Mouse (Mus musculus) gastrocnemius, postnatal 10 days (tissue): ENCODE results near the gene Dok4. TPM values are rescaled to one million over a fixed set of nuclear protein-coding genes. Genes with fewer than 3 reads are reported as not detected.
"Not testable (repeated sequence)": the region's sequence is repeated elsewhere in the genome, so short reads cannot be mapped to it uniquely, and the experiment has no call there.

ENCODE experiments used
- DNase-seq: peaks from one replicate; pipeline ENCODE4 v3.0.0; 2021; ENCODE audit warnings: mixed read lengths
- total RNA-seq, 2 experiments: library from RNA; stranded (reverse); gene quantifications; 2 replicates each; pipeline ENCODE4 v1.2.3; 2021

Gene Dok4
- total RNA-seq, 2 experiments from 2014 or later = 11.4 TPM

DNA sequence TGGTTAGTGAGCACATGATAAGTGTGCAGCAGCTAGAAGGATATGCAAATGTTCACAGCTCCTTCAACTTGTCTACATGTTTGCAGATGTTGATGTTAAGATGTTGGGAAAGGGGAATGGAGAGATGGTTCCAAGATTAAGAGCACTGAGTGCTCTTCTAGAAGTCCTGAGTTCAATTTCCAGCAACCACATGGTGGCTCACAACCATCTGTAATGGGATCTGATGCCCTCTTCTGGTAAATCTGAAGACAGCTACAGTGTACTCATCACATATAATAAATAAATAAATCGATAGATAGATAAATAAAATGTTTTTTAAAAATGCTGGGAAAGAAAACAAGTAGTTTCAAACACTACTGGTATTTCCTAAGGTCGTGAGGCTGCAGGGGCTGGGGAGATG lies 34.9 kb downstream of the Dok4 start:
- DNase-seq = no peak

- DNase-seq = peak; percentile 80
Measured at GRCm38 (mm10) chr8:94838600-94838999, 37.5 kb downstream of the Dok4 start.

DNA sequence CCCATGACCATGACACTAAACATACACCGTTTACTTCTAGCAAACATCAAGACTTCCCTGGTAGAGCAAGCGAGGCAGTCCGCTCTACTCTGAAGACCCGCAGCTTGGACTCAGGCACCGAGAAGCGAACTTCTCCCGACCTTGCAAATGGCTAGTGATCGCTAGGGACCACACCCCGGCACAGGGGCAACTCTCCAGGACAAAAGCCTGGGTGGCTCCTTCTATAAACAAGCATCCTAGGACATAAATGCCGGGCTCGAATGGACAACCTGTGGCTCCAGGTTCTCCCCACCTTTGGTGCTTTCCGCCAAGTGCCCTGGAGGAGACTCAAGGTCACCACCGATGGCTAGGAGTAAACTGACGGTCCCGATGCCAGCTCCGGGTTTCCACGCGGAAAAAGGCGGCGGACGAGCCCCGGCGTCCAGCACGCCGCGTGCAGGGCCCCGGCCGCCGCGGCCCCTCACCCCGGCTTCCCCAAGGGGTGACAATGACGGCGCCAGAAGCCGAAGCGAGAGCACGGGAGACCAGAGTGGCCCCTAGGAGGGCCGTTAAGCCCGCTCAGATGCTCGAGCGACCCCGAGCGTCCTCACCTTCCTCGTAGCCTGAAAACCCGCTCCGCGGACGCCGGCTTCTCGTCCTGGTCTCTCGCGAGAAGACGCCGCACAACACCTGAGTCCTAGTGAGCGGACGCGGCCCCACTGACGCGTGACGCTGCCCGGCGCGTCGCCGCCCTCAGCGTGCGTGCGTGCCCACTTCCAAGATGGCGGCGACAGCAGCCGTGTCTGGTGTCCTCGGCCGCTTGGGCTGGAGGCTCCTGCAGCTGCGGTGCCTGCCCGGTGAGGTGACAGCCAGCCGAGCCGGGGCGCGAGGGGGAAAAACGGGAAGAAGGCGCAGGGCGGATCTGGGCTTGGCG lies 38.2 kb downstream of the Dok4 start, which contains the start of the genes Coq9 and Ciapin1:
TSS of gene Coq9 (plus strand) at position 660 of the 913 bp plus-strand sequence.
TSS of gene Ciapin1 (minus strand) at position 697 of the 913 bp plus-strand sequence.
- peak; percentile 93 for DNase-seq

DNA sequence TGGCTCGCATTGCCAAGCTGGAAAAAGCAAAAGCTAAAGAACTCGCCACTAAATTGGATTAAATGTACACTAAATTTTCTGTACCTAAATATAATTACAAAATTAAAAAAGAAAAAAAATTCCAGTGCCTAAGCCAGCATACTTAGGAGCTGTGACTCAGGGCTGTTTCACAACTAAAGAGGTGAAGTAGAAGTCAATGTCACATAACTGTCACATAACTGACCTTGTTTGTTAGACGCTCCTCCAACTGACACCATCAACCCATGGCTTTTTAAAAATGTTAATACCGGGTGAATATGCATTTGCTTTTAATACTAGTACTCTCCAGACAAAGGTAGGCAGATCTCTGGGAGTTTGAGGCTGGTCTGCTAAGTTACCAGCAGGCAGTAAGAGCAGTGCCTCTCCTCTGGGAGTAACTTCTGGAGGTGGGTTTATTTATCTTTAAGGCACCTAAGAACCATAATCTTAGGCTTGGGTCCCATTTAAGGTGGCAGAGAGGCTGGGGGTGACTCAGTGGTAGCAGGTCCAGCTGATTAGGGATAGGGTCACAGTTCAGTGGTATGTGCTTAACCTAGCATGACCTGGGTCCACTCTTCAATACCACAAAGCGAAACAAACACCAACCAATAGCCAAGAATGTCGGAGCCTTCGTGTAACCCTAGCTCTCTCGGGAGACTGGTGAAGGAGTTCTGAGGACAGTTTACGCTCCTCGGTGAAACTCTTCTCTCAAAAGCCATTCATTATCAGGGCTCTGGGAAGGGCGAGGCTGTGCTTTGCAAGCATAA lies 39.5 kb downstream of the Dok4 start:
- DNase-seq = no peak

GRCm38 (mm10) chr8:94835751-94836150 lies 40.4 kb downstream of the Dok4 start:
- not testable (repeated sequence) for DNase-seq

DNA sequence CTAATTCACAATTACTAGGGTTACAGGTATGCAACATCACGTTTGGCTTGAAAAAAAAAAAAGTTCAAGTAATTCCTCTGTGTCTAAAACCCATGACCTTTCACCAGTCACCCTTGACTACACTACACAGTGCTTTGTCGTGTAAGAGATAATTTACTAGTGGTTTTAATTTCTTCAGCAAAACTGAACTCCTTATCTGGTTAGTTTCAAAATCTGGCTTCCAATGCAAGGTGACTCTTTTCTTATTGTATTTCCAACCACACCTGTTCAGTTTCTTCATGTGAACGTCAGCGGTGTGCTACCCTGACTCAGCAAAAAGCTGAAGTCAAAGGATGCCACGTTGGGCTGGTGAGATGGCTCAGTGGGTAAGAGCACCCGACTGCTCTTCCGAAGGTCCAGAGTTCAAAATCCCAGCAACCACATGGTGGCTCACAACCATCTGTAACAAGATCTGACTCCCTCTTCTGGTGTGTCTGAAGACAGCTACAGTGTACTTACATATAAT lies 42.2 kb downstream of the Dok4 start:
- DNase-seq = not testable (repeated sequence)

DNA sequence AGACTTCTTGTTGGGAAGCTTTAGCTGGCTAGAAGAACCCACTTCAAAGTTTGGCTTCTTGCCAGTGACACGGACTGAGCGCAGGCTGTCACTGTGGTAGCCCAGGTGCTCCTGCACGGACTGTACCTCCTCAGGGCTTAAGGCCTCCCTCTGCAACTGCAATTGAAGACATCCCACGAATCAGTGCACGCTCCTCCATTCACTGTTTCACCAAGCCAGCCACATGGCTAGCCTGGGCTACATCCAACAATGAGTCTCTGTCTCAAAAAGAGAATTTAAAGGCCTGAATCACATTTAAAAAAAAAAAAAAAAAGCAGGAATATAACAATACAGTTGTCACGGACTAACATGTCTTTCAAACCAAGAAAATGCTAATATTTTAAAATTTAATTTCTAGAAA lies 47.8 kb downstream of the Dok4 start:
- no peak for DNase-seq

DNA sequence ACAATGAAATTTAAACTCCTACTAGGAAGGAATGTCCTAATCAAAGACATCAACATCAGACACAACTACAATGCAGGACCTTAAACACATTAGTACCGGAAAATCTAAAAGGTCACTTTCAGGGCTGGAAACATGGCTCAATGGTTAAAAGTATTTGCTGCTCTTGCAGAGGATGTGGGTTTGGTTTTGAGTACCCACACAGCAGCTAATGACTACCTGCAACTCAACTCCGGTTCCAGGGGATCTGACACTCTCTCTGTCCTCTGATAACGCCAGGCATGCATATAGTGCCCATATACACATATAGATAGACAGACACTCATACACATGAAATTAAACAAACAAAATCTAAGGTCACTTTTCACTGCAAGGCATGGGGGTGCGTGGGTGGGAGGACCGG lies 49.9 kb downstream of the Dok4 start:
- DNase-seq = no peak

GRCm38 (mm10) chr8:94825170-94825569 lies 51.0 kb downstream of the Dok4 start:
- DNase-seq = no peak

DNA sequence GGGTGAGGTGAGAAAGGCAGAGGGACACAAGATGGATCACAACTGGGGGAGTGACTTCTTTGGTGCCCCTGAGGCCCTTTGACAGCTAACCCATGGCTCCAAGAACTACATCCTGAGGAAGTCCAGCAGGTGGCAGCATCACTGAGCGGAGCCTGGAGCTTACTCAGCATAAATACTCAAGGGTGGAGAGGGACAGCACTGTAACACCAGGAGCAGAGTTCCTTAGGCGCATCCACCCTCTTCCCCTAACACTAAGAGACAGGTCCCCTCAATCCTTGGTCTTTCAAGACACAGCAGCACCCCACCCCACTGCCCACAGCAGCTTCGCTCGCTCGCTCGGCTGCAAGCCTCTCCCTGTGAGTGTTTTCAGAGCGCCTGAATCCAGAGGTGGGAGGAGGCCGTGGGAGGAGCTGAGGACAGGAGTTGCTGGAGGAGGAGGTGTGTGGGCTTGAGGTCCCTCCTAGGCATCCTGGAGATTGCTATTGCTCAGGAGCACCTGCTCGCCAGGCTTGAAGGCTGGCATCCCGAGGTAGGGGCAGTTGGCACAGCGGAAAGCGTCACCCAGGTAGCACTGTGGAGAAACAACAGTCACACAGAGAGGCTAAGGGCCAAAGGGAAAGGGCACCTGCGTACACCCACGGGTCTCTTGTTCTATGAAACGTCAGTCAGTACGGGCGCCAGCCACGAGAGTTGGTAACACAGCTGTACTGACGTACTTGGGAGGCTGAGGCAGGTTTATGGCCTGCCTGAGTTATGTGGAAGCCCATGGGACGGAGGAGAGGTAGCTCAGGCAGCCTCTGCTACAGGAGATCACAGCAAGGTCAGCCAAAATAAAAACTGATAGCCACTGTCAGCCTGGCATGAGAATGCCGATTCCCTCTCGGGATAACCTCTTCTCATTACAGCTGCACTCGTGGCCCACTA lies 53.2 kb downstream of the Dok4 start:
- peak; percentile 56 for DNase-seq

DNA sequence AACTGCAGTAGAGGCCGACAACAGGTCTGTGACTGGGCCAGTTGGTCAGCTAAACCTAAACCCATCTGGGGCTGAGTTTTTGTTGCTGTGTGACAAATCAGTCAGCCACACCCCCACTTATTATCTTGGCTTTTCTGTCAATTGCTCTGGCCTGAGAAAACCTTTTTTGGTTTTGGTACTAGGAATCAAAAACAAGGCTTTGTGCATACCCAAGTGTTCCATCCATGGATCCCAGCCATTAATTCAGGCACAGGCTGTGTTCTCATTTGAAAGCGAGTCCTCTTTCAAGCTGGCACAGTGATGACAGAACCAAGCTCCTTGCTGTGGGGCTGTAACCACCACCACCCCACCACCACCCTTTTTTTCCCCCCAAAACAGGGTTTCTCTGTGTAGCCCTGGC lies 54.7 kb downstream of the Dok4 start:
- DNase-seq = no peak

- DNase-seq = no peak
Measured at GRCm38 (mm10) chr8:94820553-94820952, 55.6 kb downstream of the Dok4 start.

- no peak for DNase-seq
Measured at GRCm38 (mm10) chr8:94819671-94820179, 56.4 kb downstream of the Dok4 start.

DNA sequence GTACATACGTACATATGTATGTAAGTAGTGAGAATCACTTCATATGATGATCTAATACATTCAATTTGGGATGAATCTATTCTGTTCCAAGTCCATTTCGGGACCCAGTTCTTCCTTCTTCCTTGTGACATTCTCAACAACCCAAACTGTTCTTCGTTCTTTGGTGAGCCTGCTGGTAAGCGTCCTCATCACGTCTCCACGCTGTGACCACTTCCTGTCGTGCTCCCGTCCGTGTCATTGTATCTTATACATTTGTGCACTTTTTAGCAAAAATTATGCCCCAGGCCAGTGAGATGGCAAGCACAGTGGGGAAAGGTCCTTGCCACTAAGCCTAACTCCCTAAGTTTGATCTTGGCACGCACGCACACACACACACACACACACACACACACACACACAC lies 58.2 kb downstream of the Dok4 start:
- no peak for DNase-seq

DNA sequence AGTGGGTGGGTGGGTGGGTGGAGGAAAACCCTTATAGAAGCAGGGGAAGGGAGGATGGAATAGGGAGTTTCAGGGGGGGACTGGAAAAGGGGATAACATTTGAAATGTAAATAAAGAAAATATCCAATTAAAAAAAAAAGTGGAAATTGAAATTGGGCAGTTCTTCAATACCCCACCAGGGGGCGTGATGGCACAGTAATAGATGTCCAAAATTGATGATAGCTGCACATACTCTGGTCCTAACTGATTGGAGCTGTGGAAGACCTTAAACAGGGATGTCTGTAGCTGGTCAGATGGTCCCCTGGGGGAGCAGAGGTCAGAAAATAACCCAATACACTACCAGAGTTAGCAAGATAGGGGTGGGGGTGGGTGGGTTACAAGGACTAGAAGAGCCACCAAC lies 61.6 kb downstream of the Dok4 start:
- no peak for DNase-seq

Other genes with a start within 250 kb of the Dok4 start
- gene Arl2bp, start 209.7 kb downstream of the Dok4 start, total RNA-seq = 10 to 100 TPM; 73.8 to 76.3 TPM
- gene Pllp, start 180.1 kb downstream of the Dok4 start, total RNA-seq = 10 to 100 TPM in 1 of 2 experiments, 1 to 10 TPM in 1; 7.1 to 11.7 TPM
- gene Ccl22, start 130.7 kb downstream of the Dok4 start, total RNA-seq = not detected
- gene Cx3cl1, start 104.3 kb downstream of the Dok4 start, total RNA-seq = 1 to 10 TPM; 1.2 to 2.4 TPM
- not detected for gene Ccl17, start 65.9 kb downstream of the Dok4 start, total RNA-seq
- gene Coq9, start 38.0 kb downstream of the Dok4 start, total RNA-seq = 100 to 1,000 TPM; 255 to 307 TPM
- 10 to 100 TPM; 32.5 to 33.1 TPM for gene Ciapin1, start 38.0 kb downstream of the Dok4 start, total RNA-seq
- gene Polr2c, start 18.9 kb downstream of the Dok4 start, total RNA-seq = 10 to 100 TPM; 37.6 to 43.6 TPM
- 10 to 100 TPM; 10.3 to 15.1 TPM for gene Ccdc102a, start 41.8 kb upstream of the Dok4 start, total RNA-seq
- under 1 TPM; 0.07 to 0.09 TPM for gene Adgrg5, start 47.4 kb upstream of the Dok4 start, total RNA-seq
- gene Adgrg1, start 98.4 kb upstream of the Dok4 start, total RNA-seq = 10 to 100 TPM; 15.6 to 18.0 TPM
- gene Adgrg3, start 141.4 kb upstream of the Dok4 start, total RNA-seq = 1 to 10 TPM in 1 of 2 experiments, under 1 TPM in 1; 0.80 to 1.2 TPM
- gene Drc7, start 178.8 kb upstream of the Dok4 start, total RNA-seq = not detected
- gene Katnb1, start 204.9 kb upstream of the Dok4 start, total RNA-seq = 10 to 100 TPM in 1 of 2 experiments, 1 to 10 TPM in 1; 6.0 to 10.7 TPM